Mouse (Mus musculus) layer of hippocampus, adult 9-10 months (tissue): ENCODE results near the gene Myo10.

Experiments
- DNase-seq: peaks from one replicate; pipeline ENCODE4 v3.0.0; 2022; ENCODE audit warnings: low spot score

Gene Myo10

DNA sequence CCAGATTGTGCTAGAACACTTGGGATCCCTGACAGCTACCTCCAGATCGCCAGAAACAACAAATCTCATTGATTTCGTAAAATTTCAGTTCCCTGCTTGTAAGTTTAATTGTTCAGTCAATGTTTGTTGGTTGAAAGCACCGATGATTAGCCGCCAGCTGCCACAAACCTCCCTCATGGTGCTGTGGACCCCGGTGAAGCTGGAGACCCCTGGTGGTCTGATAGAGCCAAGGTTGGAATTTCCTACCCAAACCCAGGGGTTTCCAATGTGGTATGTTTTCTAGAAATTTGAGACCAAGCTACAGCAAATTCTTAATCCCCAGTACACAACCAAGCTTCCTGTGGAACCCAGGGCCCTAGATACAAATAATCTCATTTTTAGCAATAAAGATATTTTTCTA is 179.4 kb downstream of the Myo10 start:
- DNase-seq, result no peak

DNA sequence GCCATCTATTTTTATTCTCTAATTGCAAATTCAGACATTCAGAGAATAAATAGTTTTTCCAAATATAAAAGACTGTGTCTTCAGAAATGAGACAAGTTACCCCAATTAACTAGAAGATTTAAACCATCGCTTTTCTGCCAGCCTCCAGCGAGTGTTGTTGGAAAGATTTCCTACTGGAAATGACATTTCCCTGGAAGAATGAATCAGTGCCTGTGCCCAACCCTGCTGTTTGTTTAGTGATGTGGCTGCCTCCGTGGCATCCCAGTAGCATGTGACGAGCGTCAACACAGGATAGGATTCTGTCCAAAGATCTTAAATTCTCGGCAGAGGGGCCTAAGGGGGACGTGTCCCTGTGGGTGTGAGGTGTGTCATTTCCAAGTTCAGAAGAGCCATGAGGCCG is 179.9 kb downstream of the Myo10 start:
- no peak for DNase-seq

DNA sequence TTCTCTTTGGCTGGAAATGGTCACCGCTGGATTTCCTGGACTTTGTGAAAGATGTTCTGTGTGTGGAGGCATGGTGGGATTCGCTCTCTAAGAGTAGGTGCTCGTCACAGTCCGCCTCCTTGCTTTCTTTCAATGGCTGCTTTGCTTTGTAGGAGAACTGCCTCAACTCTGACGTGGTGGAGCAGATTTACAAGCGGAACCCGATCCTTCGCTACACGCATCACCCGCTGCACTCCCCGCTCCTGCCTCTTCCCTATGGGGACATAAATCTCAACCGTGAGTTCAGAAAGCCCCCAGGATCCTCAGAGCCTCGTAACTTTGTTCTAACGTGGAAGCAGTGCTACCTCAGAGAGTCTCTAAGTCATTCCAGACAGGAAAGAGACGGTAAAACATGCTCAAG is 180.8 kb downstream of the Myo10 start:
- DNase-seq, result no peak

DNA sequence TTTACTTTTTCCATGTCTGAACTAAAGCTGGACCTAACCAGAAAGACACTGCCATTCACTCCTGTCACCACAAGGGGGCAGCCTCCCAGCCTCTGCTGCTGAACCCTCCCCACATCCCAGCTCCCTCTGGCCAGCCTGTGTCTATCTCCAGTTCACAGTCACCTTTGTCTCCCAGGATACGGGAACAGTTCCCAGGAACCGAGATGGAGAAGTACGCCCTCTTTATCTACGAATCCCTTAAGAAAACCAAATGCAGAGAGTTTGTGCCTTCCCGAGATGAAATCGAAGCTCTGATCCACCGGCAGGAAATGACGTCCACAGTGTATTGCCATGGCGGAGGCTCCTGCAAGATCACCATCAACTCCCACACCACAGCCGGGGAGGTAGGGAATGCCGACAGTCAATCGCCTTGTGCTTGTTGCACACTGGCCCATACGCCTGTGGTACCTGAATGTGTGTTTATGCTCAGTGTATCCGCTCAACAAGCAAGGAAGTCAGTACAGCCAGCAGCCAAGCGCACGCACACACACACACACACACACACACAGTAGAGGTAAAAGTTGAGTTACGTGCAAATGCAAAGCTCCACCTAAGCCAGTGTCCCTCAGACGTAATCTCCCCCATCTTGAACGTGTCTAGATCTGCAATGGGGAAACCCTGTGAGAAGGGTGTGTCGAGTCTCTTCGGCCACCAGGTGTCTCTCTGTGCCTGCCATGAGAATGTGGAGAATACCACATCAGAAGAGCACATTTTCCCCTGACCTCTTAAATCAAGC is 183.2 kb downstream of the Myo10 start:
- peak; percentile 45 for DNase-seq

DNA sequence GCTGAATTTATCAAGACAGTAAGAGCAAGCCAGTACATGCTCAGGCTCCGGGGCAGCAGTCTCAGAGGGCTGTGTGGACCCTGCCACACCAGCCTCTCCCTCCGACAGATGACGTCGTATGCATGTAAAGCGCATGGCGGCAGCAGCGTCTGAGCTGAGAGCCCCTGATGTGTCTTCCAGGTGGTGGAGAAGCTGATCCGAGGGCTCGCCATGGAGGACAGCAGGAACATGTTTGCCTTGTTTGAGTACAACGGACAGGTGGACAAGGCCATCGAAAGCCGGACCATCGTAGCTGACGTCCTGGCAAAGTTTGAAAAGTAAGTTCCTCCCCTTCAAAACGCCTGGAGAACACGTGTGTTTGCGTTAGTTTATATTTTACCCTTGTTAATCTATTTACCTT is 184.0 kb downstream of the Myo10 start:
- DNase-seq, result no peak

DNA sequence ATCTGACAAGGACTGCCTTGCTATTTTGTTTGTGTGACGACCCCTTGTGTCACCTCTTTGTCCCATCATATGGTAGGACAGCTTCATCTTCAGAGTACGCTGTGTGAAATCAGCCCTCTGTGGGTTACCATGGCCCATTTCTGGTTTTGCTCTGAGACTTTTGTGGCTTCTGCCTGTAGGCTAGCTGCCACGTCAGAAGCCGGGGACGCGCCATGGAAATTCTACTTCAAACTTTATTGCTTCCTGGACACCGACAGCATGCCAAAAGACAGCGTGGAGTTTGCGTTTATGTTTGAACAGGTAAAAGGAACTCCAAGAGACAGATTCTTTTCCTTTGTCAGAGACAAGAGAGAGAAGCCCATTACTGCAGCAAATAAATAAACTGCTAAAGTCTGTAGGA is 184.6 kb downstream of the Myo10 start:
- DNase-seq, result no peak

DNA sequence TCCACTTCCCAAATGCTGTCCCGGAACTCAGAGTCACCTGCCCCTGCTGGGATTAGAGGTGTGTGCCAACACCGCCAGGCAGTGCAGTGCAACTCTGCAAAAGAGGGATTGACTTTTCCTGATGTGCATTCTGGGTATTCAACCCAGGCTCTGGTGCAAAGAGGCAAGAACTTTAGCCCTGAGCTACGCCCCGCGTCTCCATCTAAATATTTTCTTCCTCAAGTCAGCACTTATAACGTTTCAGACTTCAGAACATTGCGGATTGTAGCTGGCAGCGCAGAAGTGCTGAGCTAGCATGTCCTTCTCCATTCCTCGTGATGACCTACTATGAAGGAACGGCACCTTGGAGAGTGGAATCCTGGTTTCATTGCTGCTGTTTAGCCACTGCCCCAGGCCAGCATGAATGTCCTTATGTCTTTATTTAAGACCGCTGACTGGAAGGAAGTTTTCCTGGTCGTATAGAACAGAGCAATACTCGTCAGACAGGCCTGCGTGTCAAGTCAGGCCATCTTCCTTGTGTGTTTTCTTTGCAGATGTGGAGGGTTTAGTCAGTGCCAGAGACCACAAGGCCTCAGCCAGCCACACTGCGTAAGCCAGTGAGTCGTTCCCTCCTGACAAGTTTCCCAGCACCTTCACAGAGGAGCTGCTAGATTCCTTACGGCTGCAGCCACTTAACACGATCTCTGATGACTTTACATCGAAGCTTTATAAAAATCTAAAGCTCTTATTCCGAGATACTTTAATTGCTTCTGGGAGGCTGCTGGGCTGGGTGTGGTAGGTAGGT is 186.5 kb downstream of the Myo10 start:
- DNase-seq, result no peak

DNA sequence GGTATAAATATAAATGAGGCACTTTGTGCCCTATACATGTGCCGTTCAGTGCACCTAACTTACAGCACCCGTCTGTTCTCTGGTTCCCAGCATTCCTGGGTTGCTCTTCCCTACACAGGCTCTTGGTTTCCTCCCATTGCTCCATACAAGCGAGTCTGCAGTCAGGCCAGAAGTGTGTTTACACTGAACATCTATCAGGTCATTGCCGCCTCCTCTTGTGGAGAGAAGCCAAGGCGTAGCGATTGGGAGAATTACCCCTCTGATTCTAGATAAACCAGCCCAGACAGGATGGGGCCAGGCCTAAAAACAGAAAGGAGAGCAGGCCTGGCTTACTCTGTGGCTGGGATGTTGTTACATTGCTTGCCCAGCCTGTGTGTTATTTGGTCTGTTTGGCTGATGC is 187.3 kb downstream of the Myo10 start:
- DNase-seq, result no peak

DNA sequence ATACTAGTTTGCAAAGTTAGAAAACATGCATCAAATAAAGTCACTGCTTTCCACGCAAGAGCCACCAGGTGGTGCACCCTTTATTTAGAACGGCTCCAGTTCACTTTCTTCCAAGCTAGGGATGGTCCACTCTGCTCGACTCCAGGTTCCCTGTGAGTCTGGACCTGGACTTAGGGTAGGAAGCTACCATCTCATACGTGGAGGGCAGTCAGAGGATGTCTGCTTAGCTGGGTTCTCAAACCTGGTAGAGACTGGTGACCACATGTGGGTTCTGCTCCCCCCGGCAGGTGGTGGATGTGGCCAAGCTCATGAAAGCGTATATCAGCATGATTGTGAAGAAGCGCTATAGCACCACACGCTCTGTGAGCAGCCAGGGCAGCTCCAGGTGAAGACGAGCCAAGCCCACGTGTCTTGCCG is 189.5 kb downstream of the Myo10 start:
- DNase-seq, result no peak

DNA sequence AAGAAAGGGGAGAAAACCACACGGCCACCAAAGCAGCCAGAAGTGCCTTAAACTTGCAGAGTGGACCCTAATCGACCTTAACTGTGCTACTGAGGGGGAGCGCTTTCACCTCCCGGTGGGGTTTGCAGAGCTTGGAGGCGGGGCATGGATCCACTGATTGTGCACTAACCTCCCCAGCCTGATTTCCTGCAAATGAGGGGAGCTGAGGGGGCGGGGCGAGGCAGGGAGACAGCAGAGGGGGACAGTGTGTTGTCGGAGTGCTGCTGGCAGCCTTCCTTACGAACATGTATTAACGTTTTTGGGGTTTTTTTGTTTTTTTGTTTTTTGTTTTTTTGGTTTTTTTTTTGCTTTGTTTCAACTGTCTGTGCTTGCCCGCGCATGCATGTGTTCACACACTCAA is 190.2 kb downstream of the Myo10 start:
- DNase-seq, result no peak

DNA sequence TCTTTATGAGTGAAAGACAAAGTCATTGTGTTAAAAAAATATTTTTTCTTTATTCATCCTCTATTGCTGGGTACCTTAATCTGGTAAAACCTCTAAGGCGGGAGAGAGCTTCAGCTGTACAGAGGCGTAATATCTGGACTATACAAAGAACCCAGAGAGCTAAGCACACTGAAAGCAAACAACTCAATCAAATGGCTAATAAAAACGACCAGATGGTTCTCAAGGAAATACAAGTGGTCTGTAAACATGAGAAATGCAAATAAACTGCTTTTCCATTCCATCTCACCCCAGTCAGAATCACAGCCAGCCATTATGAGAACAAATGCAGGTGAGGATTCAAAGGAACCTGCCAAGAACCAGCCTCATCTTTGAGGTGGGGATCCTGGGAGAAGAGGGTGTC is 192.2 kb downstream of the Myo10 start:
- DNase-seq, result no peak

DNA sequence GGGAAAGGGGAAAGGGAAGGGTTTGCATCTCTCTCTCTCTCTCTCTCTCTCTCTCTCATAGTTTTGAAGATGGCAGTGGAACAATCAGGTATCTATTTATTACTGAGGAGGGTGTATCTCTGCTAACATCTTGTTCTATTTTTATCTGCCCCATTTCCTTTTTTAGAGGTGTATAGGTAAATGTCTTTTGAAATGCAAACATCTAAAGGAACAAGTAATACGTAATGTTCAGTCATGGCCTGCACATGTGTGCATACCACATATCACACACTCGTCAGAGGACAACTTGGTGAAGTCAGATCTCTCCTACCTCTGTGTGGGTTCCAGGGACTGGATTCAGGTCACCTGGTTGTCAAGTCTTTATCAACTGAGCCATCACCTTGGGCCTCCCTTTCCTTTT is 194.9 kb downstream of the Myo10 start:
- no peak for DNase-seq

DNA sequence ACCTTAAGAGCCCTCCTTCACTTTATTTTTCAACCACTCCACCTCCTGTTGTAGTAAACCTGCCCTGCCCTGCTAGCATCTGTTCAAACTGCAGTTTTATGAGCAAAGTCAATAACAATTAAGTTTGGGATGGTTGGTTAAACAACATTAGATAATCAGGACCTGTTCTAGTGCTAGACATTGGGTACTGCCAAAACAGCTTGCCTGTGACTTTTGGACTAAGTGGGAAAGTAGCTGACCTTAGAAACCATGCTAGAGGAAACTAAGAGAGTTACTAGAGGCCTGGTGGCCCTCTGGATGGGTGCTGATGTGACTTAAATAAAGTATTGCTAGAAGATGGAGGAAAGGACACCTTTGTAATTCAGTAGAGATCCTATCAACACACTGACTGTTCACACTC is 199.7 kb downstream of the Myo10 start:
- no peak for DNase-seq

DNA sequence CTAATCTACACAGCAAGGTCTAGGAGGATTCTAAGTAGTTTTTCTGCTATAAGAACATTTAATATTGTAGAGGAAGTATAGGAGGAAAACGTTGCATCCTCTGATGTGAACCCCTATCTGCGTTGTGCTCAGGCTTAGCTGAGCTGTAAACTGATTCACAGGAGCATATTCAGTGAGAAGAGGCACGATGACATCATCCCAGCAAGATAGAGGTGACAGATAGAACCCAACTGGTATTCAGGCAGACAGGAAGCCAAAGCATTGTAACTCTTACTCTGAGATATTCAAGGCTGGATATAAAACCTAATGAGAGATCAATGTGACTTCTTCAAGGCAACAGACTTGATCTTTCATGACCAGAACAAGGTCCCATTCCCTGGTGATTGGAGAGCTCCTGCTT is 200.3 kb downstream of the Myo10 start:
- no peak for DNase-seq

DNA sequence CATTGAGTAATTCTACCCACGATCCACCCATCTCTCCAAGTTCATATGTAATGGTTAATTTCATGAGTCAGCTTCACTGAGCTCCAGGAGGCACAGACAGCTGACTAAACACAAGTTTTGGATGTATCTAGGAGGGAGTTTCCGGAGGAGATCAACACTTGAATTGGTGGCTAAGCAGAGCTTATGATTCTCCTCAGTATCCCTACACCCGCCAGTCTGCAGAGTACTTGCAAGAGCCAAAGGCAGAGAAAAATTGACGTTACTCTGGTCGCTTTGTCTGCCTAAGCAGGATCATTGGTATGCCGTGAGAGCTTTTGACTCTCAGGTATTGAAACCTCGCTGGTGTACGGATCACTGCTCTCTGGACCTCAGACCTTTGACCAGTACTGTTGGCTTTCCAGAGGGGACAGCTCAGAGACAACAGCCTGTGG is 204.2 kb downstream of the Myo10 start:
- no peak for DNase-seq

DNA sequence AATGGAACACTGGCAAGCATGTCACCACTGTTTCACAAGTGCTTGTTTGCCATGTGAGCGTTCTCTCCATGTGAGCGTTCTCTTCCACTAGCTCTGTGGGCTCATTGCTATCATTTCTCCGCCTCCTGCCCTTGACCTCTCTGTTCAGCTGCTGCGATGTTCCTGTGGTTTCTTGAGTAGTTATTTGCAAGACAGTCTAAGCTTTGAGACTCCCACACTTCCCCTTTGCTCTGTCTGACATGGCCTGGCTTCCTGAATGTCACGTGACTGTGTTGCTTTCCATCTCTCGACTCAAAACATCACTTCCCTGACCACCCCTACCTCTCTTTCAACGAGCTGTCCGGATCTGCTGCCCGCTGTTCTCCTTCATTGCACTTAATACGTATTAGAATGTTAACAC is 206.1 kb downstream of the Myo10 start:
- DNase-seq, result no peak

DNA sequence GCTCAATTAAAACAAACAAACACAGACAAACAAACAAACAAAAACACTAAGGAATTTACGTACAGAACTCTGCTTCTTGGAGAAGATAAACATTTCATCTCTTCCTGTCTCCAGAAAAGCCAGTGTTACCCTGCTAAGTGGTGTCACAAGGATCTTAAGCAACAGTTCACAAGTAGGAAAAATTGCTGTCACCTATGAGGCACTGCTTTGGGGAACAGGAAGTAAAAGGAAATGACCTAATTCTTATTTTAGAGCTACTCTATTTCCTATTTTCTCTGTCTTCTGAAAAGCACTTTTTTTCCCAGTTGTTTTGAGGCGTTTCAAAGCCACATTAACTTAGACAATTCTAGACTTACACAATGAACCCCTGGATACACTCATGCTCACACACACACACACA is 208.1 kb downstream of the Myo10 start:
- no peak for DNase-seq

DNA sequence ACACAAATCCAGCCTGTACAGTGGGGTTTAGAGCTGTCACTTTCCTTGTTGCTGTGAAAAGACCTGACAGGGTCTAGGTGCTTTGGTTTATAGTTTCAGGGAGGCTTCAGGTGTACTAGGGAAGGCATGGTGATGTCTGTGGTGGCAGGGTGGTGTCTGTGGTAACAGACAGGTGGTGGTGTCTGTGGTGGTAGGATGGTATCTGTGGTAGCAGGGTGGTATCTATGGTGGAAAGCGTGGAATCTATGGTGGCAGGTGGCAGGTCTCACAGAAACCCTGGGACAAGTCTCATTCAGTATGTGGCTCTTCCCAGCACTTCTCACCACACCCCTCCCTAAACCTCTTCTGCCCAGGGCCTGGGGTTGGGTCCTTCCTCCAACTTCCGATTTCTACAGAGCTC is 212.0 kb downstream of the Myo10 start:
- DNase-seq, result no peak

DNA sequence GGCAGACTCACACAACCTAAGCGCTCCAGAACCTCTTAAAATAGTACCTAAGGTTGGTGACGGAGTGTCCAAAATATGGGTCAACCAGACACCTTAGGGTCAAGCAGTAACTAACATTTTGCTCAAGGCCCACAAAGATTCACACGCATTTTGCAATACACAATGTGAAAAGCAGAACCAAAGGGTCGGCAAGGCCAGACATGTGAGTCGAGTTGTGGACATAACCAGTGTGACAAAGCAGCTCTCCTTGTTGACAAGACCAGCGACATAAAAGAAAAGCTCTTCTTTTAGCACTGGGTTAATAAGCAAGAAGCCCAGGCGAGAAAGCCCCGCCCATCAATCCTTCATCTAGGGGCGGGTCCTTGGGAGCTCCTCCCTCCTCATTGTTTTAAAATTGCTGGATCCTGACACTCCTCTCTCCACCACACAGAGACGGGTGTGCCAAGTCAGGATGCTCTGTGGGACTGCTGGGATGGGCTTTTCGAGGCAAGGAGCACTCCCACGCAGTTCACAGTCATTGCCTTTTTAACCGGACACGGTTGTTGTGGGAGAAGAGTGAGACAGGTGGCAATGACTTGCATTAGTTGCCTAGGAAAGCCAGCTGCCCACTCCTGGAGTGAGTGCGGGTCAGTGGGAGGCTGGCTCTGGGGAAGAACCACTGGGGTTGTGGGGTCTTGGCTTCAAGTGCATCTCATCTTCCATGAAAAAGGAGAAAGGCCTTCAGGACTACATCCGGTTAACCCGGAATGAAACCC is 212.8 kb downstream of the Myo10 start:
- DNase-seq, result no peak

DNA sequence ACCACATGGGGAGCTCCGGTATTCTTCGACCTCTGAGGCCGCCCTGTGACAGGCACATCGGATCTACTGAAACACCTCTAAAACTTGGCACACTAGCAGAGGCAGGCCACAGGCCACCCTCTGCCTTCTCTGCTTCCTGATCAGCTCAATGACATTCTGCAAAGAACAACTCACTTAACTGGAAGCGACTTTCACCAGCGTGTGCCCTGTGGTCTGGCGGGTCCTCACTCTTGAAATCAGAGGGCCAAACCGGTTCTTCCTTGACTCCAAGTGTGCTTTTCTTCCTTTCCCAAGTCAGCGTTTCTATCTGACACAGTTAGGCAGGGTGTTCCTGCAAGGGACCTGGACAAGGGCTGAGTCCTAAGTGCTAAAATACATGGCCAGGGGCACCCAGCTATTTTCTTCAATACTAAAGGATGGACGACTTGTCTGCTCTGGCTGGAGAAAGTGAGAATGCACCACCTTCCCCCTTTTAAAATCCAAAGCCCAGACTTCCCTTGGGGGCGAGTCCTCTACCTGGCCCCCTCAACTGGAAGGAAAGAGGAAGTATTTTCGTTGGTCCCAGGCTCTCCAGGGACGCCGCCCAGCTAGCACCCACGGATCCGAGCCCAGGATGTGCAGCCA is 220.2 kb downstream of the Myo10 start:
- peak; percentile 63 for DNase-seq

DNA sequence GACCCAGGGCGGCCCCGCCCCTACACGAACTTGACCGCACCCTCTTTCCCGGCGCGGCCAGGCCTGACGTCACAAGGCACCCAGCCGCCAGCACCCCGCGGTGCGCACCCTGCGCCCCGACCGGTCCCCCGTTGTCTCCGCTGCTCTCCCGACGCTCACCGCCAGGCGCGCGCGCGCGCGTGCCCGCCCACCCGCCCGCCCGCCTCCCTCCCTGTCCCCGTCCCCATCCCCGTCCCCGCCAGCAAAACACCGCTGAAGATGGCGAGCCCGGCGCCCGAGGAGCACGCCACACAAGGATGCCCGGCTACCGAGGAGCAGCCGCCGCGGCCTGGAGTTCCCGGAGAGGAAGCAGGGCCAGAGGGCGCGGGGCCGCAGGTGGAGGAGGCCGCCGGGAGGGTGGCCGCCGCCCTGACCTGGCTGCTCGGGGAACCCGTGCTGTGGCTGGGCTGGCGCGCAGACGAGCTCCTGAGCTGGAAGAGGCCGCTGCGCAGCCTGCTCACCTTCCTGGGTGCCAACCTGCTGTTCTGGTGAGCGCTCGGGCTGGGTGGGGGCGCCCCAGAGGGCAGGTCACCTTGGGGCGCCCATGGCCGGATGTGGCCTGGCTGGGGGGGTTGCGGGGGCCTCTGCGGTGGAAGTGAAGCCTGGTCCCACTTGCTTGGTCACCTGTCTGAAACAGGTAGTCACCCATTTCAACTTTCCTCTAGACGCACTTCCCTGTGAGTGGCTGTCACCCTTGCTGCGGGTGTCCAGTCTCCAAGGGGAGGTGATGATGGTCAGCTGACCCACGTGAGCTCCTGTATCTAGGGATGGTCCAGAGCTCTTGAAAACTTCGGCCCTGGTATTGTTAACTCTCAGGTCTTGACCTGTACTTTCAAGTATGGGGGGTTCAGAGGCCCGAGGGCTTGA is 221.0 kb downstream of the Myo10 start, which contains the start of gene Retreg1:
Gene Retreg1 (plus strand): TSS at position 95 of the 906 bp plus-strand sequence.
- DNase-seq, result no peak
